11 mouse cellular contexts compared by ENCODE assay signal in the genomic region with DNA sequence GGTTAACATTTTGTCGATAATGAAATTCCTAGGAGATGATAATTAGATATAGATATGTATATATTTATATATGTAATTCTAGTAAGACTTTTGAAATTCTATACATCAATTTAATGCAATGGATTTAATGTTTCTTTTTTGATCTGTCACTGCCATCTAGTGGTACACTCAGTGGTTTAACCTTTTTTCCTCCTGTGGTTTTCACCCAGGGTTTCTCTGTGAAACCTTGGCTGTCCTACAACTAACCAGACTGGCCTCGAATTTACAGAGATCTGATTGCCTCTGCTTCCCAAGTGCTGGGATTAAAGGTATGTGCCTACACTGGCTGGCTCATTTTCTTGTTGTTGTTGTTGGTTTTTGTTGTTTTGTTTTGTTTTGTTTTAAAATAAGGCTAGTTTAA.
DNase-seq lines count a peak whose midpoint lies in the region; ATAC-seq and TF ChIP-seq lines count a peak whose summit lies in the region.
"Had no signal": no experiment of that assay in that cellular context is flagged by ENCODE, and none has a peak within 500 bp of the region (broad histone marks: within the 10 kb centered on the region; RNA-seq: fewer than 3 reads in every experiment).

No protein-coding gene starts in this region.

- no peaks in the 10 kb centered on the region for H3K27me3 ChIP-seq in liver, embryonic 14.5 days (ENCODE audit: control insufficient read depth, insufficient read depth, low read length)
- H3K27me3 ChIP-seq in embryonic facial prominence, embryonic 14.5 days (replicated peaks; ENCODE audit: control insufficient read depth, insufficient read depth, low read length), result no peaks in the 10 kb centered on the region
- no peaks in the 10 kb centered on the region for H3K27me3 ChIP-seq in midbrain, postnatal 0 days (ENCODE audit: insufficient read depth, low read length)
- H3K27me3 ChIP-seq in cerebellum, adult 2 months (ENCODE audit: control insufficient read depth, insufficient read depth, low read length), result no peaks in the 10 kb centered on the region
- H3K27me3 ChIP-seq: heart, embryonic 15.5 days had no signal

- H3K36me3 ChIP-seq in liver, embryonic 14.5 days (replicated peaks; ENCODE audit: control insufficient read depth, insufficient read depth, low read depth), result no peaks in the 10 kb centered on the region
- H3K36me3 ChIP-seq in embryonic facial prominence, embryonic 14.5 days (ENCODE audit: control insufficient read depth, insufficient read depth, low read length), result no peaks in the 10 kb centered on the region
- H3K36me3 ChIP-seq in midbrain, postnatal 0 days (ENCODE audit: insufficient read depth, low read length), result no peaks in the 10 kb centered on the region
- H3K36me3 ChIP-seq: heart, embryonic 15.5 days had no signal

- no peaks in the 10 kb centered on the region for H3K4me1 ChIP-seq in liver, embryonic 14.5 days (replicated peaks; ENCODE audit: control insufficient read depth in 2 of 2, insufficient read depth in 2 of 2, low read length in 1 of 2)
- no peaks in the 10 kb centered on the region for H3K4me1 ChIP-seq in embryonic facial prominence, embryonic 14.5 days (ENCODE audit: control insufficient read depth, insufficient read depth, low read length)
- H3K4me1 ChIP-seq in midbrain, postnatal 0 days (ENCODE audit: insufficient read depth, low read length), result no peaks in the 10 kb centered on the region
- H3K4me1 ChIP-seq in cerebellum, adult 2 months (ENCODE audit: control insufficient read depth, insufficient read depth, low read length), result no peaks in the 10 kb centered on the region
- H3K4me1 ChIP-seq: heart, embryonic 15.5 days had no signal

- 8% methylated on average over 2 of the region's 2 CpGs for WGBS in liver, embryonic 14.5 days (ENCODE audit: insufficient replicate concordance)
- WGBS in embryonic facial prominence, embryonic 14.5 days, result 8% methylated on average over 2 of the region's 2 CpGs
- WGBS in midbrain, postnatal 0 days, result 23% methylated on average over 2 of the region's 2 CpGs
- 13% methylated on average over 2 of the region's 2 CpGs for WGBS in cerebellum, adult 2 months

- TF ChIP-seq CTCF in liver, embryonic 14.5 days (IDR thresholded peaks at IDR 0.05; ENCODE audit: low read depth), result peak; percentile 4; the same call in 1 of the 2 replicates
- TF ChIP-seq CTCF in midbrain, postnatal 0 days (IDR thresholded peaks at IDR 0.05), result peak; percentile 80
- no peak for TF ChIP-seq CTCF in cerebellum, adult 2 months (IDR thresholded peaks at IDR 0.05; ENCODE audit: borderline replicate concordance, insufficient read depth, low read depth, low read length)

- H3K4me3 ChIP-seq in liver, embryonic 14.5 days (ENCODE audit: insufficient read depth in 1 of 2, low read depth in 2 of 2, low read length in 2 of 2), result no peak overlapping the region
- no peak overlapping the region for H3K4me3 ChIP-seq in embryonic facial prominence, embryonic 14.5 days (ENCODE audit: low read depth, low read length)
- no peak overlapping the region for H3K4me3 ChIP-seq in midbrain, postnatal 0 days (ENCODE audit: low read depth, low read length)
- no peak overlapping the region for H3K4me3 ChIP-seq in cerebellum, adult 2 months (replicated peaks; ENCODE audit: insufficient read depth, low read depth, low read length)
- H3K4me3 ChIP-seq: heart, embryonic 15.5 days had no signal

- H3K27ac ChIP-seq in liver, embryonic 14.5 days, result no peak overlapping the region
- no peak overlapping the region for H3K27ac ChIP-seq in embryonic facial prominence, embryonic 14.5 days (replicated peaks; ENCODE audit: low read depth, low read length)
- H3K27ac ChIP-seq in midbrain, postnatal 0 days (ENCODE audit: low read depth, low read length), result no peak overlapping the region
- H3K27ac ChIP-seq in cerebellum, adult 2 months (ENCODE audit: insufficient read depth, low read length), result no peak overlapping the region
- H3K27ac ChIP-seq: heart, embryonic 15.5 days had no signal

- DNase-seq in CD4-positive, CD25-positive, alpha-beta regulatory T cell, adult 2 months (ENCODE audit: low read depth, low spot score), result peak; percentile 1
- no peak for DNase-seq in liver, embryonic 14.5 days (ENCODE audit: low read depth in 3 of 3, low spot score in 3 of 3)
- no peak for DNase-seq in liver
- peak; percentile 53 for DNase-seq in embryonic facial prominence, embryonic 14.5 days (ENCODE audit: low spot score)
- peak; percentile 78 for DNase-seq in midbrain, postnatal 0 days (ENCODE audit: low spot score)
- no peak for DNase-seq in right cerebral cortex, adult 2 months (ENCODE audit: low spot score in 2 of 2)
- DNase-seq in cerebellum, adult 2 months, result no peak
- DNase-seq: cerebellum, adult 8-10 months; thymus, postnatal 4 days had no signal

- no peak for TF ChIP-seq POLR2A in cerebellum, adult 2 months (IDR thresholded peaks at IDR 0.05; ENCODE audit: borderline replicate concordance, insufficient read depth, low read length)

- no peak for ATAC-seq in CD4-positive, CD25-positive, alpha-beta regulatory T cell, adult 4 months
- ATAC-seq in liver, embryonic 14.5 days (ENCODE audit: insufficient read depth), result no peak
- no peak for ATAC-seq in embryonic facial prominence, embryonic 14.5 days (ENCODE audit: low read depth)
- ATAC-seq in midbrain, postnatal 0 days (ENCODE audit: low FRiP score), result no peak

- TF ChIP-seq EP300 in liver, embryonic 14.5 days (IDR thresholded peaks at IDR 0.05; ENCODE audit: low read depth), result no peak

- H3K9ac ChIP-seq in liver, embryonic 14.5 days (replicated peaks), result no peak overlapping the region
- no peak overlapping the region for H3K9ac ChIP-seq in embryonic facial prominence, embryonic 14.5 days (ENCODE audit: low read depth, low read length)
- H3K9ac ChIP-seq in midbrain, postnatal 0 days (replicated peaks; ENCODE audit: low read length, poor library complexity, severe bottlenecking), result no peak overlapping the region
- H3K9ac ChIP-seq: heart, embryonic 15.5 days had no signal

- no peak overlapping the region for H3K4me2 ChIP-seq in liver, embryonic 14.5 days (ENCODE audit: low read depth)
- no peak overlapping the region for H3K4me2 ChIP-seq in embryonic facial prominence, embryonic 14.5 days (ENCODE audit: low read depth, low read length)
- no peak overlapping the region for H3K4me2 ChIP-seq in midbrain, postnatal 0 days (ENCODE audit: low read depth, low read length, poor library complexity, severe bottlenecking)
- H3K4me2 ChIP-seq: heart, embryonic 15.5 days had no signal

- no peaks in the 10 kb centered on the region for H3K9me3 ChIP-seq in liver, embryonic 14.5 days (ENCODE audit: control insufficient read depth, low read length)
- no peaks in the 10 kb centered on the region for H3K9me3 ChIP-seq in embryonic facial prominence, embryonic 14.5 days (ENCODE audit: control insufficient read depth, low read length)
- H3K9me3 ChIP-seq in midbrain, postnatal 0 days (ENCODE audit: low read length), result no peaks in the 10 kb centered on the region
- H3K9me3 ChIP-seq: heart, embryonic 15.5 days had no signal

Comparison
In these comparisons a context has a peak if more than half of its experiments do, and no peak if none do; other contexts are left out.
1. DNase-seq: peak in CD4-positive, CD25-positive, alpha-beta regulatory T cell, adult 2 months (single experiment), embryonic facial prominence, embryonic 14.5 days (single experiment) and midbrain, postnatal 0 days (single experiment); none in liver, embryonic 14.5 days (0 of 3), liver (single experiment), right cerebral cortex, adult 2 months (0 of 2) and cerebellum, adult 2 months (0 of 2).